Mouse (Mus musculus) heart, postnatal 0 days (tissue): ENCODE measurements at regions not wholly inside any gene's neighbourhood (a gene's known extent, or its start where the extent isn't known, plus 50 kb on each side); places are given as distances from the start of the nearest gene placed in this dataset.

Source experiments
- ATAC-seq: fragments of 200-750 bp; cut with Nextera tagmentation; 2 replicates; pipeline ENCODE4 v1.8.0; 2017; ENCODE audit warnings: low read depth, moderate number of reproducible peaks, moderate library complexity; ENCODE audit not compliant: insufficient read depth
- DNase-seq: peaks from one replicate; pipeline ENCODE4 v3.0.0-alpha.2; 2016; ENCODE audit warnings: low spot score
- H3K27ac ChIP-seq: fragments of 300-500 bp; sonication (generic); 2 replicates; pipeline ENCODE4 v1.5.1; 2014; ENCODE audit warnings: low read depth, mild to moderate bottlenecking
- H3K27me3 ChIP-seq: fragments of 300-500 bp; sonication (generic); 2 replicates; pipeline ENCODE4 v1.6.1; 2014; ENCODE audit warnings: low read length, mixed read lengths; ENCODE audit not compliant: control insufficient read depth, insufficient read depth
- H3K36me3 ChIP-seq: fragments of 300-500 bp; sonication (generic); replicated peaks from 2 replicates; pipeline ENCODE4 v1.6.1; 2014; ENCODE audit warnings: low read length, mixed read lengths; ENCODE audit not compliant: control insufficient read depth, insufficient read depth
- H3K4me1 ChIP-seq: fragments of 300-500 bp; sonication (generic); 2 replicates; pipeline ENCODE4 v1.6.1; 2014; ENCODE audit warnings: antibody characterized with exemption; ENCODE audit not compliant: control insufficient read depth, insufficient read depth
- H3K4me2 ChIP-seq: fragments of 300-500 bp; sonication (generic); 2 replicates; pipeline ENCODE4 v1.6.1; 2014; ENCODE audit warnings: low read depth, mild to moderate bottlenecking, low read length, moderate library complexity
- H3K4me3 ChIP-seq: fragments of 300-500 bp; sonication (generic); 2 replicates; pipeline ENCODE4 v1.5.1; 2014; ENCODE audit warnings: low read depth, low read length
- H3K9ac ChIP-seq: fragments of 300-500 bp; sonication (generic); replicated peaks from 2 replicates; pipeline ENCODE4 v1.6.1; 2014; ENCODE audit warnings: low read depth, low read length, mixed read lengths
- H3K9me3 ChIP-seq: fragments of 300-500 bp; sonication (generic); replicated peaks from 2 replicates; pipeline ENCODE4 v1.6.1; 2016; ENCODE audit warnings: low read length; ENCODE audit not compliant: control insufficient read depth
- CTCF ChIP-seq: IDR thresholded peaks from 2 replicates; pipeline ENCODE4 v1.5.1; 2016; ENCODE audit warnings: antibody characterized with exemption, control low read depth, low read depth
- EP300 ChIP-seq: IDR thresholded peaks from 2 replicates; pipeline ENCODE4 v1.6.1; 2016; ENCODE audit warnings: antibody characterized with exemption, low read depth
- WGBS: fragments of 180-500 bp; shearing (Covaris S2); extraction: QIAGEN DNeasy Blood & Tissue Kit; methylation state at CpG from one replicate; pipeline ENCODE4 v1.1.7; 2014; 5-methylcytosine and 5-hydroxymethylcytosine counted together

GRCm38 (mm10) chr17:52149834-52150233, 316.7 kb upstream of the Satb1 start:
- no peak for DNase-seq
- H3K4me1 ChIP-seq = no peaks in the 10 kb centered on the region
- no peak overlapping the region for H3K27ac ChIP-seq

GRCm38 (mm10) chr17:52149068-52149467, 316.0 kb upstream of the Satb1 start:
- H3K36me3 ChIP-seq = no peaks in the 10 kb centered on the region
- H3K9me3 ChIP-seq = no peaks in the 10 kb centered on the region
- ATAC-seq = no peak
- WGBS = 73% methylated on average over 3 of the region's 3 CpGs
- DNase-seq = no peak
- TF ChIP-seq EP300 (no peak), CTCF (no peak)
- no peak overlapping the region for H3K27ac ChIP-seq
- no peak overlapping the region for H3K4me2 ChIP-seq
- no peak overlapping the region for H3K4me3 ChIP-seq
- H3K4me1 ChIP-seq = no peaks in the 10 kb centered on the region
- H3K27me3 ChIP-seq = no peaks in the 10 kb centered on the region
- H3K9ac ChIP-seq = no peak overlapping the region

More at GRCm38 (mm10) chr17:52149834-52150233, 316.7 kb upstream of the Satb1 start:
- Histone ChIP-seq H3K9me3 (no peaks in the 10 kb centered on the region), H3K27me3 (no peaks in the 10 kb centered on the region), H3K9ac (no peak overlapping the region), H3K4me3 (no peak overlapping the region), H3K4me2 (no peak overlapping the region), H3K36me3 (no peaks in the 10 kb centered on the region)
- no peak for ATAC-seq
- no peak for TF ChIP-seq CTCF
- 59% methylated on average over 6 of the region's 6 CpGs for WGBS

- no peaks in the 10 kb centered on the region for H3K27me3 ChIP-seq
- no peak overlapping the region for H3K9ac ChIP-seq
- ATAC-seq = no peak
- no peak for DNase-seq
- H3K9me3 ChIP-seq = no peaks in the 10 kb centered on the region
- WGBS = 71% methylated on average over 4 of the region's 4 CpGs
- no peaks in the 10 kb centered on the region for H3K4me1 ChIP-seq
- no peak for TF ChIP-seq CTCF
- TF ChIP-seq EP300 = no peak
- no peak overlapping the region for H3K27ac ChIP-seq
- H3K4me2 ChIP-seq = no peak overlapping the region
- no peak overlapping the region for H3K4me3 ChIP-seq
- H3K36me3 ChIP-seq = no peaks in the 10 kb centered on the region
Observed at GRCm38 (mm10) chr17:52103891-52104290, 270.8 kb upstream of the Satb1 start.

GRCm38 (mm10) chr17:52085834-52086233, 252.7 kb upstream of the Satb1 start:
- 69% methylated on average over 4 of the region's 4 CpGs for WGBS
- Histone ChIP-seq H3K9ac (no peak overlapping the region), H3K9me3 (no peaks in the 10 kb centered on the region), H3K27ac (no peak overlapping the region), H3K4me3 (no peak overlapping the region), H3K27me3 (no peaks in the 10 kb centered on the region), H3K36me3 (no peaks in the 10 kb centered on the region), H3K4me1 (no peaks in the 10 kb centered on the region), H3K4me2 (no peak overlapping the region)
- ATAC-seq = no peak
- TF ChIP-seq EP300 (no peak), CTCF (no peak)
- no peak for DNase-seq

GRCm38 (mm10) chr17:52084455-52084854, 251.4 kb upstream of the Satb1 start:
- H3K27ac ChIP-seq = no peak overlapping the region
- no peaks in the 10 kb centered on the region for H3K36me3 ChIP-seq
- WGBS = 30% methylated on average over 2 of the region's 2 CpGs
- H3K4me2 ChIP-seq = no peak overlapping the region
- H3K4me3 ChIP-seq = no peak overlapping the region
- no peaks in the 10 kb centered on the region for H3K4me1 ChIP-seq
- H3K27me3 ChIP-seq = no peaks in the 10 kb centered on the region
- TF ChIP-seq CTCF (no peak), EP300 (no peak)
- DNase-seq = no peak
- no peak overlapping the region for H3K9ac ChIP-seq
- H3K9me3 ChIP-seq = no peaks in the 10 kb centered on the region
- no peak for ATAC-seq

- no peak for DNase-seq
- no peak overlapping the region for H3K4me2 ChIP-seq
- ATAC-seq = no peak
- no peak overlapping the region for H3K27ac ChIP-seq
- no peaks in the 10 kb centered on the region for H3K36me3 ChIP-seq
- TF ChIP-seq EP300 (no peak), CTCF (no peak)
- H3K27me3 ChIP-seq = no peaks in the 10 kb centered on the region
- H3K9me3 ChIP-seq = no peaks in the 10 kb centered on the region
- no peaks in the 10 kb centered on the region for H3K4me1 ChIP-seq
- 65% methylated on average over 7 of the region's 7 CpGs for WGBS
- no peak overlapping the region for H3K4me3 ChIP-seq
- no peak overlapping the region for H3K9ac ChIP-seq
Observed at GRCm38 (mm10) chr17:52079316-52079715, 246.2 kb upstream of the Satb1 start.
